Mouse (Mus musculus): ENCODE data around the gene Ccr10. TPM values are rescaled to one million over a fixed set of nuclear protein-coding genes. Genes with fewer than 3 reads are reported as not detected.

Gene Ccr10
- polyA plus RNA-seq, 1 experiment from 2014 or later, result 0.24 TPM

DNA sequence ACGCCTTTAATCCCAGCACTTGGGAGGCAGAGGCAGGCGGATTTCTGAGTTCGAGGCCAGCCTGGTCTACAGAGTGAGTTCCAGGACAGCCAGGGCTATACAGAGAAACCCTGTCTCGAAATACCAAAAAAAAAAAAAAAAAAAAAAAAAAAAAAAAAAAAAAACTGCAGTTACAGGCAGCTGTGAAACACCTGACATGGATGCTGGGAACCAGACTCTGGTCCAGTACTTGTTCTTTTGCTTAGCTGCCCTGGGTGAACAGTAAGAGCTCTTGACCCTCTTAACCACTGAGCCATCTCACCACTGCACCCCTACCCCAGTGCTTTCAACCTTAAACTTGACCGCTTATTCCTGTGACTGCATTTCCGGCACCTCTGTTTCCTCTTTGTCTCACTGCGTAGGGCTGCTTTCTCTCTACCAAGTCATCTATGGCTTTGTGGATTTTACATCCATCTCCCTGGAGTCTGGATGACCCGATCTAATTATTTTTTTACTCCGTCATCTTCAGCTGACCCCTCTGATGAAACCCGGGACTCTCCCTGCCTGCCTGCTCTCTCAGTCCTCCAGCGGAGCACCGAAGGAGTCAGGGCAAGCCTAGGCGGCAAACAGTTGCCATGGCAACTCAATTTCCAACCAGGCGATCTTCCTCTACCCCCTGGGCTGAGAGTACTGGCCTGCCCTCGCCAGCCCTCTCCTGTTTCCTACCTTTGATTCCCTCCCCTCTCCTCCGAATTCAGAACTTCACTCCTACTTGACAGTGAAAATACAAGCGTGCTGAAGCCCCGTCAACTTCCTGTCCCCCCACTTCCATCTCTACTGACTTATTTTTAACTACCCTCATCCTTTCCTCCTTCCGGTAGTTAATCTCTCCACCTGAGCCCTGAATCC, 31.7 kb downstream of the Ccr10 start:
- peak overlapping the region; percentile 47; the same call in 1 of the 2 replicates for H3K27ac ChIP-seq (ENCODE audit: low read depth, low read length)
- H3K27me3 ChIP-seq (ENCODE audit: control insufficient read depth, insufficient read depth, low read length), result no peaks in the 10 kb centered on the region; the same call in 1 of the 2 replicates
- peak; percentile 43 for ATAC-seq (ENCODE audit: low FRiP score, low TSS enrichment)
- peak overlapping the region; percentile 48 for H3K4me2 ChIP-seq (replicated peaks; ENCODE audit: low read depth, low read length)
- H3K4me3 ChIP-seq (ENCODE audit: low read length), result peak overlapping the region; percentile 19
- peak overlapping the region; percentile 40; the same call in 1 of the 2 replicates for H3K9ac ChIP-seq (ENCODE audit: low read depth, low read length)
- 19% methylated on average over 18 of the region's 19 CpGs for WGBS
- H3K4me1 ChIP-seq (ENCODE audit: control insufficient read depth, insufficient read depth, low read length), result peaks cover 16% of the 10 kb centered on the region
- H3K9me3 ChIP-seq (ENCODE audit: control insufficient read depth, low read length), result no peaks in the 10 kb centered on the region
- no peaks in the 10 kb centered on the region for H3K36me3 ChIP-seq (ENCODE audit: control insufficient read depth, insufficient read depth, low read length)

DNA sequence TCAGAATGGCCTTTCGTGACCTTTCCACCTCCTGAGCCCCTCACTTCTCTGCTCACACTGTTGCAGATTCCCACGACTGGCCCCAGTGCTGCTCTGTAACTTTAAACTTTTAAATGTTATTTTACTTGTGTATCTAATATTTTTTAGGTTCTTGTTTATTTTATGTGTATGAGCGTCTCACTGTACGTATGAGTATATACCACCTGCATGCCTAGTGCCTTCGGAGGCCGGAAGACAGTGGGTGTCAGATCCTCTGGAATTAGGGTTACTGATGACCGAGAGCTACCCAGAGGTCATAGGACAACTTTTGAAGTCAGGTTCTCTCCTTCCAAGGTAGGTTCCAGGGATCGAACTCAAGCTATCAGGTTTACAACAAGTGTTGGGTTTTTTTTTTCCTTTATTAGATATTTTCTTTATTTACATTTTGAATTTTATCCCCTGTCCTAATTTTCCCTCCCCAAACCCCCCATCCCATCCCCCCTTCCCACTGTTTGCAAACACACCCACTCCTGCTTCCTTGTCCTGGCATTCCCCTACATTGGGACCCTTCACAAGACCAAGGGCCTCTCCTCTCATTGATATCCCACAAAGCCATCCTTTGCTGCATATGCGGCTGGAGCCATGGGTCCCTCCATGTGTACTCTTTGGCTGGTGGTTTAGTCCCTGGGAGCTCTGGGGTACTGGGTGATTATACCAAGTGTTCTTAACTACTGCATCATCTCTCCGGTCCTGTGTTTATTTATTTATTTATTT, 32.9 kb downstream of the Ccr10 start:
- no peak overlapping the region for H3K4me3 ChIP-seq (ENCODE audit: low read length)
- no peak for ATAC-seq (ENCODE audit: low FRiP score, low TSS enrichment)
- no peaks in the 10 kb centered on the region for H3K36me3 ChIP-seq (ENCODE audit: control insufficient read depth, insufficient read depth, low read length)
- H3K9ac ChIP-seq (ENCODE audit: low read depth, low read length), result no peak overlapping the region
- WGBS, result 88% methylated on average over 10 of the region's 10 CpGs
- no peaks in the 10 kb centered on the region for H3K9me3 ChIP-seq (ENCODE audit: control insufficient read depth, low read length)
- H3K4me2 ChIP-seq (replicated peaks; ENCODE audit: low read depth, low read length), result no peak overlapping the region
- H3K4me1 ChIP-seq (ENCODE audit: control insufficient read depth, insufficient read depth, low read length), result peaks cover 12% of the 10 kb centered on the region
- H3K27ac ChIP-seq (ENCODE audit: low read depth, low read length), result no peak overlapping the region
- H3K27me3 ChIP-seq (ENCODE audit: control insufficient read depth, insufficient read depth, low read length), result no peaks in the 10 kb centered on the region; the same call in 1 of the 2 replicates

DNA sequence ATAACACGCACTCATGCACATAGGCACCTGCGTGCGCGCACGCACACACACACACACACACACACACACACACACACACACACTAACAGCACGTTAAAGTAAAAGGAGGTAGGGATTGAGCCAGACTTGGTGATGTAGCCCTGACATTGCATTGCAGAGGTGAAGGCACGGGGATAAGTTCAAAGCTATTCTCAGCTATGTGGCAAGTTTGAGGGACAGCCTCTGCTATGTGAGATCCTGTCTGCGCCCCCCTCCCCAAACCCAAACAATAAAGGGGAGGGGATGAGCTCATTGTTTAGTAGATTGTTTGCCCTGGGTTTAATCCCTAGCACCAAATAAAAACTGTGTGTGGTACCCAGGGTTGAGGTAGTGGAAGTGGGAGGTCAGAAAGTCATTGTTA, 34.2 kb downstream of the Ccr10 start:
- Histone ChIP-seq H3K9me3 (ENCODE audit: control insufficient read depth, low read length) (no peaks in the 10 kb centered on the region), H3K4me2 (replicated peaks; ENCODE audit: low read depth, low read length) (no peak overlapping the region), H3K9ac (ENCODE audit: low read depth, low read length) (no peak overlapping the region), H3K27ac (ENCODE audit: low read depth, low read length) (no peak overlapping the region), H3K4me3 (ENCODE audit: low read length) (no peak overlapping the region), H3K27me3 (ENCODE audit: control insufficient read depth, insufficient read depth, low read length) (no peaks in the 10 kb centered on the region; the same call in 1 of the 2 replicates), H3K4me1 (ENCODE audit: control insufficient read depth, insufficient read depth, low read length) (peaks cover 12% of the 10 kb centered on the region), H3K36me3 (ENCODE audit: control insufficient read depth, insufficient read depth, low read length) (no peaks in the 10 kb centered on the region)
- ATAC-seq (ENCODE audit: low FRiP score, low TSS enrichment), result no peak
- 82% methylated on average over 8 of the region's 8 CpGs for WGBS

DNA sequence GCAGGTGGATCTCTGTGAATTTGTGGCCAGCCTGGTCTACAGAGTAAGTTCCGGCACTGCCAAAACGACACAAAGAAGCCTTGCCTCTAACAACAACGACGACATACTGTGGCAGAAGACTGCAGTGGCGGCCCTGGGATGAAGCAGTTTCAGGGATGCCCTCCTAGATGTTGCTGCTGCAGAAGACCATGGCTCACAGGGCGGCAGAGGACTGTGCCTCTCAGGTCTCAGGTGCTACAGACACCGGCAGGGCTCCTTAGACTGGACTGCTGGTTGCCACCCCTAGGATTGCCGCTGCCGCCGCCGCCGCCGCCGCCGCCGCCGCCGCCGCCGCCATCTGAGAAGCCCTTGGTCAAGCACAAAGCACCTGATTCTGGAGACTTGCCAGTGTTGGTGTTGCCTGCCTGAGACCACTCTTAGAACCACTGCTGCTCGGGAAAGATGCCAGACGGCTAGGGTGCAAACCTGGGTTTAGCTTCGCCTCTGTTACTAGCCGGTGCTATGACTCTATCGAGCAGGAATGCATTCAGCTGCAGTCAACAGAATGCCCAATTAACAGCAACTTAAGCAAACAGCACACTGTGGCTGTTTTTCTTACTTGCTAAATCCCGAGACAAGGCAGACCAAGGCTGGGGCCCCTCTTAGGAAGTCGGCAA, 35.0 kb downstream of the Ccr10 start:
- Histone ChIP-seq H3K36me3 (ENCODE audit: control insufficient read depth, insufficient read depth, low read length) (no peaks in the 10 kb centered on the region), H3K4me1 (ENCODE audit: control insufficient read depth, insufficient read depth, low read length) (peaks cover 12% of the 10 kb centered on the region), H3K27me3 (ENCODE audit: control insufficient read depth, insufficient read depth, low read length) (no peaks in the 10 kb centered on the region; the same call in 1 of the 2 replicates), H3K9ac (ENCODE audit: low read depth, low read length) (peak overlapping the region; percentile 40), H3K27ac (ENCODE audit: low read depth, low read length) (no peak overlapping the region), H3K9me3 (ENCODE audit: control insufficient read depth, low read length) (no peaks in the 10 kb centered on the region), H3K4me3 (ENCODE audit: low read length) (peak overlapping the region; percentile 24), H3K4me2 (replicated peaks; ENCODE audit: low read depth, low read length) (peak overlapping the region; percentile 44)
- no peak for ATAC-seq (ENCODE audit: low FRiP score, low TSS enrichment)
- 46% methylated on average over 27 of the region's 27 CpGs for WGBS

DNA sequence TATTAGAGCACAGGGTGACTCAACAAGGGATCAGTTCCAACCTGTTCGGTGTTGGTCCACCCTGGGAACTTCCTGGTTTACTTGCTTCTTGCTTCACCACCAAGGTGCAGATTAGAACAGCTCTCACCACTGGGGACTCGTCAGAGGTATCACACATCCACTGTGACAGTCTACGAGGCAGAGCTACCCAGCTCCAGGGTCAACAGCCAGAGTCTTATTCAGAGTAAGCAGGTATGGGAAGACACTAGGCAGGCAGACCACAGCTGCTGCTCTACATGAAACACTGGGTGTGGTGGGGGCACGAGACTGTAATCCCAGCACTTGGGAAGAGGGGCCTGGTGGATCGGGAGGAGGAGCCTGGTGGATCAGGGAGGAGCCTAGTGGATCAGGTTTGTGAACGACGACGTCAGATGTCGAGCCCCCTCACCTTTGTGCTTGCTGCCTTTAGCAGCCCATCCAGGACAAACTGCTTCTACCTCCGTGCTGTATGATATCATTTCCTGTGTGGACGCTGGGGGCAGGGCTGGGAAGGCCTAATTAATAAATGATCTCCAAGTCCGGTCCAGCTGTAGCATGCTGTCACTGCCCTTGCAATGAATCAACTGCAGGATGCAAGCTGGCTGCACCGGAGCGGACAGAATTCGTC, 36.6 kb downstream of the Ccr10 start:
- H3K9me3 ChIP-seq (ENCODE audit: control insufficient read depth, low read length), result no peaks in the 10 kb centered on the region
- no peak overlapping the region; the same call in 1 of the 2 replicates for H3K4me3 ChIP-seq (ENCODE audit: low read length)
- H3K9ac ChIP-seq (ENCODE audit: low read depth, low read length), result peak overlapping the region; percentile 31; the same call in 1 of the 2 replicates
- no peaks in the 10 kb centered on the region; the same call in 1 of the 2 replicates for H3K27me3 ChIP-seq (ENCODE audit: control insufficient read depth, insufficient read depth, low read length)
- H3K4me1 ChIP-seq (ENCODE audit: control insufficient read depth, insufficient read depth, low read length), result peaks cover 9% of the 10 kb centered on the region
- H3K27ac ChIP-seq (ENCODE audit: low read depth, low read length), result peak overlapping the region; percentile 76
- peak overlapping the region; percentile 17 for H3K4me2 ChIP-seq (replicated peaks; ENCODE audit: low read depth, low read length)
- 12% methylated on average over 15 of the region's 15 CpGs for WGBS
- peak; percentile 83 for ATAC-seq (ENCODE audit: low FRiP score, low TSS enrichment)
- no peaks in the 10 kb centered on the region for H3K36me3 ChIP-seq (ENCODE audit: control insufficient read depth, insufficient read depth, low read length)

DNA sequence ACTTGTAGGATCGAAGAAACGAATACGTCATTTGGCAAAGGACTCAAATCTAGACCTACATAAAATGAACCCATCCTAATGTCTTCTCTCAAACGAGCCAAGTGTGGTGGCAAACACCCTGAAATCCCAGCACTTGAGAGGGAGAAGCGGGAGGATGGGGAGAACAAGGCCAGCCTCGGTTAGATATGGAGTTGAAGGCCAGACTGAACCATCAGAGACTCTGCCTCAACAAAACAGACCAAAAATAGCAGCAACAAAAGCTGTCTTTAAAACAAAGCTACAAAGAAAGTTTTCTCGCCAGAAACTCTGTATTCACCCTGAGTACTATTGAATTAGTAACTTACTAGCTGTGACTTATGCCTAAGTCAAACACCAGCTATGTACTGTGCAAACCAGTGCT, 38.2 kb downstream of the Ccr10 start:
- Histone ChIP-seq H3K27me3 (ENCODE audit: control insufficient read depth, insufficient read depth, low read length) (no peaks in the 10 kb centered on the region; the same call in 1 of the 2 replicates), H3K4me3 (ENCODE audit: low read length) (no peak overlapping the region), H3K27ac (ENCODE audit: low read depth, low read length) (no peak overlapping the region), H3K4me1 (ENCODE audit: control insufficient read depth, insufficient read depth, low read length) (peaks cover 6% of the 10 kb centered on the region), H3K4me2 (replicated peaks; ENCODE audit: low read depth, low read length) (no peak overlapping the region), H3K9ac (ENCODE audit: low read depth, low read length) (no peak overlapping the region), H3K9me3 (ENCODE audit: control insufficient read depth, low read length) (no peaks in the 10 kb centered on the region), H3K36me3 (ENCODE audit: control insufficient read depth, insufficient read depth, low read length) (no peaks in the 10 kb centered on the region)
- ATAC-seq (ENCODE audit: low FRiP score, low TSS enrichment), result no peak
- WGBS, result 84% methylated on average over 7 of the region's 7 CpGs

DNA sequence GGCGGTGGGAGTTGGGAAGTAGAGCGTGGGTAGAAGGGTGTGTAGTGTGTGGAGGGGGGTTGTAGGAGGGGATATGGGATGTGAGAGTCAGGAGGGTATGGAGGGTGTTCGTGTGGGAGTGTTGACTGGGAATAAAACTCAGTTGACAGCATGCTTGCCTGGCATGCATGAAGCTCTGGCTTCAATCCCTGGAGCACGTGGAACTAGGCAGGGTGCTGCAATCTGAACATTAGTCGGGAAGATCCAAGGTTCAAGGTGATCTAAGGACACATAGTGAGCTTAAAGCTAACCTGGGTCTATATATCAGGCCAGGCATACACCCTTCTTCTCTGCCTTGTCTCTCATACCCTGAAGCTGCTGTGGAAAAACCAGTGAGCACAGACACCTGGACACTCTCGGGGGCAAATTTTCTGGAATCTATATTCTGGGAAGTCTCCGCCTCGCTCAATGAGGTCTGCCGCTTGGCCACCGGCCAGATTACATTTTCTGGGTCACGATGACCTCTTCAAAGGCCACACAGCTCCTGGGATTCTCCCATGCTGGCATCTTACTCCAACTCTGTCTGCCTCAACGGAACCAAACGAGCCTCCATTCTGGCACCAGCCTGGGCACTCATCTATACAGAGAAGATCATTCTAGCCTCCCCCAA, 40.9 kb downstream of the Ccr10 start:
- no peak for ATAC-seq (ENCODE audit: low FRiP score, low TSS enrichment)
- Histone ChIP-seq H3K4me3 (ENCODE audit: low read length) (no peak overlapping the region), H3K4me2 (replicated peaks; ENCODE audit: low read depth, low read length) (no peak overlapping the region), H3K36me3 (ENCODE audit: control insufficient read depth, insufficient read depth, low read length) (no peaks in the 10 kb centered on the region), H3K27me3 (ENCODE audit: control insufficient read depth, insufficient read depth, low read length) (no peaks in the 10 kb centered on the region), H3K4me1 (ENCODE audit: control insufficient read depth, insufficient read depth, low read length) (peaks cover 3% of the 10 kb centered on the region), H3K9me3 (ENCODE audit: control insufficient read depth, low read length) (peaks cover 3% of the 10 kb centered on the region; the same call in 1 of the 2 replicates), H3K27ac (ENCODE audit: low read depth, low read length) (no peak overlapping the region), H3K9ac (ENCODE audit: low read depth, low read length) (no peak overlapping the region)
- WGBS, result 66% methylated on average over 13 of the region's 13 CpGs

DNA sequence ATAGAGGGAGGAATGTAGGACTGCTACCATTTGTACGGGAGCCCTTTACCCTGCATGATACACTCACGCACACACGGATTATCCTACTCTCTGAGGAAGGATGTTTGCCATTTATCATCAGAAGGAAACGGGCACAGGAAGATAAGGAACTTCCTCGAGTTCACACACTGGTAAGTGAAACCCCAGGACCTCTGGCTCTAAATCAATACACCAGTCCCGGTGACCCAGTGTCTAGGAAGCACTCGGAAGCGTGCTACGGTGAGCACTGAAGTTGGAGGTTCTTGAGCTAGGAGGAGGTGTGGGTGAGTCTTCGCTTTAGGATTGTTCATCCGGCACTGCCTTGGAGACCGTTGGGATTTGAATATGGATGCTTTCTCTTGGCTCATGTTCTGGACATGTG, 42.2 kb downstream of the Ccr10 start:
- no peak overlapping the region for H3K4me3 ChIP-seq (ENCODE audit: low read length)
- H3K4me2 ChIP-seq (replicated peaks; ENCODE audit: low read depth, low read length), result no peak overlapping the region
- H3K27ac ChIP-seq (ENCODE audit: low read depth, low read length), result no peak overlapping the region
- no peaks in the 10 kb centered on the region for H3K27me3 ChIP-seq (ENCODE audit: control insufficient read depth, insufficient read depth, low read length)
- peaks cover 3% of the 10 kb centered on the region; the same call in 1 of the 2 replicates for H3K9me3 ChIP-seq (ENCODE audit: control insufficient read depth, low read length)
- 59% methylated on average over 12 of the region's 12 CpGs for WGBS
- peak; percentile 50; the same call in 1 of the 2 replicates for ATAC-seq (ENCODE audit: low FRiP score, low TSS enrichment)
- H3K9ac ChIP-seq (ENCODE audit: low read depth, low read length), result no peak overlapping the region
- no peaks in the 10 kb centered on the region for H3K36me3 ChIP-seq (ENCODE audit: control insufficient read depth, insufficient read depth, low read length)
- H3K4me1 ChIP-seq (ENCODE audit: control insufficient read depth, insufficient read depth, low read length), result no peaks in the 10 kb centered on the region
